Mouse (Mus musculus) C2C12 (cell line): ENCODE measurements around the gene Olfr410.

ENCODE experiments used
- CEBPB ChIP-seq: IDR thresholded peaks from one replicate; pipeline ENCODE4 v1.6.1; 2011; ENCODE audit warnings: low read depth, mild to moderate bottlenecking, control low read depth, moderate library complexity
- CTCF ChIP-seq: IDR thresholded peaks from one replicate; pipeline ENCODE4 v1.5.1; 2011; ENCODE audit not compliant: control insufficient read depth, insufficient read depth, insufficient read length
- FOSL1 ChIP-seq: IDR thresholded peaks from one replicate; pipeline ENCODE4 v1.8.0; 2011; ENCODE audit warnings: mild to moderate bottlenecking, low read length; ENCODE audit not compliant: poor library complexity, insufficient read depth, severe bottlenecking
- MAX ChIP-seq: IDR thresholded peaks from one replicate; pipeline ENCODE4 v1.6.1; 2011; ENCODE audit warnings: mild to moderate bottlenecking, control low read depth
- MYOD1 ChIP-seq: IDR thresholded peaks from one replicate; pipeline ENCODE4 v1.6.1; 2011; ENCODE audit warnings: low read depth; ENCODE audit not compliant: control insufficient read depth, insufficient read length
- MYOG ChIP-seq: IDR thresholded peaks from one replicate; pipeline ENCODE4 v1.6.1; 2011; ENCODE audit not compliant: control insufficient read depth, insufficient read length; ENCODE audit errors: extremely low read depth
- USF1 ChIP-seq: IDR thresholded peaks from one replicate; pipeline ENCODE4 v1.6.1; 2011; ENCODE audit warnings: low read depth, mild to moderate bottlenecking, control low read depth, moderate library complexity

DNA sequence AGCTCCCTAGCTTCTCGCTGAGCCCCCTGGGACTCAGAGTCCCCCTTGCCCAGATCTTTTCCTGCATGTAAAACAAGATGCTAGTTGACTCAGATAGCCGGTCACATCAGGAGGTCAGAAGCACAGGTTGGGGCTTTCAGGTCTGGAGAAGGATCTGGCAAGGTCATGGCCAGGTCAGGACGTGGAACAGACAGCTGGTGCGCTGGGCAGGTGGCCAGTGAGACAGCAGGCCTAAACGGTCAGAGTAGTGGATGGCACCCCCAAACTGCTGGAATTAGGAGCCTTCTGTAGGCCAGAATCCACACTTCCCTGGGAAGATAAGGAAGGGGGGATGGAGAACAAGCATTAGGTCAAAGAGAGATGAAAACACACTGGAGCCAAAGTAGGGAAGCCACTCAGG, 49.4 kb upstream of the Olfr410 start:
- TF ChIP-seq USF1 (no peak), MAX (no peak), CTCF (no peak), MYOD1 (no peak), CEBPB (no peak), MYOG (no peak), FOSL1 (no peak)
